Mouse (Mus musculus) liver, embryonic 16.5 days (tissue): ENCODE results near the gene Tmem45b. TPM values are rescaled to one million over a fixed set of nuclear protein-coding genes. Genes with fewer than 3 reads are reported as not detected.
"Not testable (repeated sequence)": the region's sequence is repeated elsewhere in the genome, so short reads cannot be mapped to it uniquely, and the experiment has no call there.

Experiments used
- ATAC-seq: fragments of 200-750 bp; cut with Nextera tagmentation; 2 replicates; pipeline ENCODE4 v1.8.0; 2017; ENCODE audit warnings: low read depth, mild to moderate bottlenecking, moderate number of reproducible peaks, moderate library complexity
- H3K27ac ChIP-seq: fragments of 300-500 bp; sonication (generic); 2 replicates; pipeline ENCODE4 v1.5.1; 2014; ENCODE audit warnings: mild to moderate bottlenecking, low read length
- H3K27me3 ChIP-seq: fragments of 300-500 bp; sonication (generic); 2 replicates; pipeline ENCODE4 v1.6.1; 2014; ENCODE audit warnings: low read depth, low read length, mixed read lengths; ENCODE audit not compliant: control insufficient read depth, insufficient read depth
- H3K36me3 ChIP-seq: fragments of 300-500 bp; sonication (generic); 2 replicates; pipeline ENCODE4 v1.6.1; 2014; ENCODE audit warnings: mild to moderate bottlenecking; ENCODE audit not compliant: control insufficient read depth, insufficient read depth
- H3K4me1 ChIP-seq: fragments of 300-500 bp; sonication (generic); 2 replicates; pipeline ENCODE4 v1.6.1; 2014; ENCODE audit warnings: low read depth, low read length, mixed read lengths; ENCODE audit not compliant: control insufficient read depth
- H3K4me2 ChIP-seq: fragments of 300-500 bp; sonication (generic); 2 replicates; pipeline ENCODE4 v1.6.1; 2014; ENCODE audit warnings: low read depth, low read length, mixed read lengths
- H3K4me3 ChIP-seq: fragments of 300-500 bp; sonication (generic); 2 replicates; pipeline ENCODE4 v1.5.1; 2014; ENCODE audit warnings: low read depth, mild to moderate bottlenecking, low read length
- H3K9ac ChIP-seq: fragments of 300-500 bp; sonication (generic); 2 replicates; pipeline ENCODE4 v1.6.1; 2014; ENCODE audit warnings: low read depth, low read length
- H3K9me3 ChIP-seq: fragments of 300-500 bp; sonication (generic); replicated peaks from 2 replicates; pipeline ENCODE4 v1.6.1; 2016; ENCODE audit warnings: low read length; ENCODE audit not compliant: control insufficient read depth
- WGBS: fragments of 180-500 bp; shearing (Covaris S2); extraction: QIAGEN DNeasy Blood & Tissue Kit; methylation state at CpG from one replicate; pipeline ENCODE4 v1.1.7; 2014; ENCODE audit not compliant: insufficient replicate concordance; 5-methylcytosine and 5-hydroxymethylcytosine counted together
- polyA plus RNA-seq: library from polyadenylated mRNA; unstranded; fragments of >200 nt; fragmentation: Nextera tagmentation; extraction: Ambion mirVana; gene quantifications from 2 replicates; pipeline ENCODE4 v1.2.1, GENCODE M21; 2015

The Tmem45b gene
- 0.57 TPM in 1 of 2 replicates, not detected in the other for polyA plus RNA-seq

DNA sequence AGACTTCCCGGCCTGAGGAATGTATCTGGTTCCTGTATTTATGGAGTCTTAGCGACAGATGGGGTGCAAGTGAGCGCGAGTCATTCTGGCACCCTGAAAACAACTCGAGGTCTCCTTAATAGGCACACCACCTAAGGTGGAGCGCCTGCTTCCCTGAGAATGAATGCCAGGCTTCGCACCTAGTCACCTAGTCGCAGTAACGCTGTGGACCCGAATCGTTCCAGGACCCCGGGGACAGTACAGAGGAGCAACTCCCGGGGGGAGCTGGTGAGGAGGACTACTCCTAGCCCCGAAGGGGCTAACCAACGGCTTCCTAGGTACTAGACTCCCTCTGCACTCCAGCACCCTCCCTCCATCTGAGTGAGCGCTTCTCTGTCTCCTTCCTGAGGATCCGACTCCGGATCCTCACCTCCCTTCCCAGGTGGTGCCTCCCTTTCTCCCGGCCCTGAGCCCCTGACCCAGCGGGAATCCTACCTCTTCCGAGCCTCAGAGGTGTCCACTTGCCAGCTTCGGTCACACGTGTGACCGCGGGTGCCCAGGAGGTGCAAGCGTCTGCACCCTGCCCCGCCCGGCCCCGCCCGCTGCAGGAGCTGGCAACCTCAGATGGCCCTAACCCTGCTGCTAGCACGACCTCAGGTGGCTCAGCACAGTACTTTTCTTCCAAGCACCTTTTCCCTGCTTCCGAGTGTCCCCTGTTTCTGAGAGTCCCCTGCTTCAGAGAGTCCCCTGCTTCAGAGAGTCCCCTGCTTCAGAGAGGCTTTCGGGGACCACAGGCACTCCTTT is at the start of gene Tmem45b:
Tmem45b (minus strand) TSS at position 771 of the 783 bp plus-strand sequence.
- H3K36me3 ChIP-seq = no peaks in the 10 kb centered on the region
- H3K9ac ChIP-seq = no peak within 1 kb of the TSS
- ATAC-seq = no peak
- no peak within 1 kb of the TSS for H3K27ac ChIP-seq
- H3K9me3 ChIP-seq = no peaks in the 10 kb centered on the region
- peaks cover 21% of the 10 kb centered on the region for H3K27me3 ChIP-seq
- 6% methylated on average over 33 of the region's 33 CpGs for WGBS
- no peaks in the 10 kb centered on the region; the same call in 1 of the 2 replicates for H3K4me1 ChIP-seq
- H3K4me2 ChIP-seq = 0 out of 2 replicates have a peak within 1 kb of the TSS, but pooled peaks have one; percentile 7
- H3K4me3 ChIP-seq = no peak within 1 kb of the TSS

DNA sequence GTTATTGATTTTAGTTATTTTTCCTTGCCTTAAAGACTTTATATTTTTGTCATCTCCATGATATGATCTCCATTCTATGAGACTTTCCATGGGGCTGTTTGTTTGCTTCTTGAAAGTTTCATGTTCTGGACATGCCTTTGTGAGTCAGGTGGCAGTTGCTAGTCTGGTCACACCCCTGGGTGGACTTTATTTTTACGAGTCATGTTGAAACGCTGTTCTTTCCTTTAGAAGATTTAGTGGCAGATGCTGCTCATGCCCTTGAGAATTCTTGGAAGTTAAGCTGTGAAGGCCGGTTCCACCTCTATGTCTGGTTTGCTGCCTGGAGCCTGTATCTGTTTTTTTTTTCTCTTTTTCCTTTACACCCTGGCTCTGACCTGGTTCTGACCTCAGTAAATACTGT is 43.9 kb upstream of the Tmem45b start:
- Histone ChIP-seq H3K4me2 (no peak overlapping the region), H3K9ac (no peak overlapping the region), H3K9me3 (no peaks in the 10 kb centered on the region), H3K4me1 (no peaks in the 10 kb centered on the region), H3K4me3 (no peak overlapping the region), H3K27me3 (no peaks in the 10 kb centered on the region), H3K27ac (no peak overlapping the region), H3K36me3 (no peaks in the 10 kb centered on the region)
- ATAC-seq = no peak
- 52% methylated on average over 3 of the region's 3 CpGs for WGBS

DNA sequence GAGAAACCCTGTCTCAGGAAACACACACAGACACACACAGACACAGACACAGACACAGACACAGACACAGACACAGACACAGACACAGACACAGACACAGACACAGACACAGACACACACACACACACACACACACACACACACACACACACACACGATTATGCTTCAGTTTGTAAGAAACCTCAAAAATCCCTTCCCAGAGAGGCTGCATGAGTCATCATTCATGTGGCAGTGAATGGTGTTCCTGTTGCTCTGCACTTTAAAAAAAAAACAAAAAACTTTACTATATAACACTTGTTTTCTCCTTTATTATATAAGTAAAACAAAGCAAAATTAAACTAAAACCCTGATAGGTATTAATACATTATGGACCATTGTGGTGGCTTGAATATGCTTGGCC is 37.0 kb upstream of the Tmem45b start:
- not testable (repeated sequence) for ATAC-seq
- 25% methylated on average over 1 of the region's 1 CpGs for WGBS

DNA sequence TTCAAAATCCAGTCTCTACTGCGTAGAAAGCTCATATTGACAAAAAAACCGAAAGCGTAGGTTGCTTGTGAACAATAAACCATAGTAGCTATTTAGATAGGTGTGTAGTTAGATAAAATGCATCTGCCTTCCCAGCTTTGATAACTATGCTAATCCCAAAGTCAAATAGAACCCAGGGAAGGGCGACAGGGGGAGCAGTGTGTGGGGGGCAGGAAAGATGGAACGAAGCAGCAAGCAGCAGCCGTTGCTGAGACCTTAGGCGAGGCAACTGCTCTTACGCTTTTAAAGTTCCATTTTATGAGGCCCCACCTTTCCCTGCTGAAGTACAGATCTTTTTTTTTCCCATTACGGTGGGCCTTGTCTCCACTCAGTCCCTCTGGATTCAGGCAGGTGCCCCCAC is 1.1 kb downstream of the Tmem45b start:
- ATAC-seq = no peak
- Histone ChIP-seq H3K27ac (no peak overlapping the region), H3K36me3 (no peaks in the 10 kb centered on the region), H3K9ac (no peak overlapping the region), H3K27me3 (peaks cover 21% of the 10 kb centered on the region), H3K4me3 (no peak overlapping the region), H3K4me2 (no peak overlapping the region), H3K4me1 (no peaks in the 10 kb centered on the region; the same call in 1 of the 2 replicates), H3K9me3 (no peaks in the 10 kb centered on the region)
- WGBS = 43% methylated on average over 9 of the region's 9 CpGs

More for the DNA sequence above, 37.0 kb upstream of the Tmem45b start:
- not testable (repeated sequence) for H3K27me3 ChIP-seq, H3K4me2 ChIP-seq, H3K27ac ChIP-seq, H3K4me1 ChIP-seq, H3K4me3 ChIP-seq, H3K9ac ChIP-seq, H3K36me3 ChIP-seq, H3K9me3 ChIP-seq

DNA sequence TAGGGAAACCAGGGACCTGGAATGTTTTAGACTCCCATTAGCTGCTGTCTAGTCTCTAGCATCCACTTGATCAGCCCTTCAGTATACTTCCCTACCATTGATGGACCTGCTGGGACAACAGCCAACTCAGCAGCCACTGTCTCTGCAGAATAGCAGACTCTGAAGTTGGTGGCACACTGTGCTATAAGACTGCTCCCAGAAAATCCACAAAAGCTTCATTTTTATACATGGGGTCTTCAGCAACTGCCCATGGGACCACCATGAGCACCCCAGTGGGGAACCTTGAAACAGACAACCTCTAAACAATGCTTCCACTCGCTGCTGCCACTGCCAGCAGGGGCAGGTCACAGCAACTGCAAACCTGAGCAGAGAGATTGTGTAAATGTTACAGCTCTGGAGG is 9.9 kb downstream of the Tmem45b start:
- Histone ChIP-seq H3K36me3 (no peaks in the 10 kb centered on the region), H3K27ac (no peak overlapping the region), H3K9ac (no peak overlapping the region), H3K4me1 (no peaks in the 10 kb centered on the region), H3K4me3 (no peak overlapping the region), H3K9me3 (no peaks in the 10 kb centered on the region), H3K27me3 (no peaks in the 10 kb centered on the region), H3K4me2 (no peak overlapping the region)
- ATAC-seq = no peak
- WGBS = 23% methylated on average over 1 of the region's 1 CpGs

DNA sequence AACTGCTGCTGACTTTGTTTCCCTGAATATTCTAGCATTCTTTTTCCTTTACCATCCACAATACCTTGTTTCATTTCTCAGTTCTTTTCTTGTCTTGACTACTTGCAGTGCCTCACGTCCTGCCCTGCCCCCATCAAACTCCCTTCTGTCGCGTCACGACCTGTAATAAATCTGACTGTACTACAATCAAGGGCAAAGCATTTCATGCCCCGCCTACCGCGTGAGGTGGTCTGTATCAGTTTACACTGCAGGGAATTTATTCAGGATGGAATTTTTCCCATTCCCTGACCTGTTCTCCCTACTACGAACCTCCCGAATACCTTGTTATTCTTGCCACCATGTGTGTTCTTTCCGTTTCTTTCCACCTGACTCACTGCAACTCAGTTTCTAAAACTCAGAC is 12.1 kb downstream of the Tmem45b start:
- H3K9me3 ChIP-seq = no peaks in the 10 kb centered on the region
- no peak for ATAC-seq
- no peak overlapping the region for H3K27ac ChIP-seq
- no peak overlapping the region for H3K4me2 ChIP-seq
- WGBS = 55% methylated on average over 10 of the region's 10 CpGs
- no peaks in the 10 kb centered on the region for H3K27me3 ChIP-seq
- H3K4me1 ChIP-seq = no peaks in the 10 kb centered on the region
- no peaks in the 10 kb centered on the region for H3K36me3 ChIP-seq
- H3K9ac ChIP-seq = no peak overlapping the region
- no peak overlapping the region for H3K4me3 ChIP-seq

DNA sequence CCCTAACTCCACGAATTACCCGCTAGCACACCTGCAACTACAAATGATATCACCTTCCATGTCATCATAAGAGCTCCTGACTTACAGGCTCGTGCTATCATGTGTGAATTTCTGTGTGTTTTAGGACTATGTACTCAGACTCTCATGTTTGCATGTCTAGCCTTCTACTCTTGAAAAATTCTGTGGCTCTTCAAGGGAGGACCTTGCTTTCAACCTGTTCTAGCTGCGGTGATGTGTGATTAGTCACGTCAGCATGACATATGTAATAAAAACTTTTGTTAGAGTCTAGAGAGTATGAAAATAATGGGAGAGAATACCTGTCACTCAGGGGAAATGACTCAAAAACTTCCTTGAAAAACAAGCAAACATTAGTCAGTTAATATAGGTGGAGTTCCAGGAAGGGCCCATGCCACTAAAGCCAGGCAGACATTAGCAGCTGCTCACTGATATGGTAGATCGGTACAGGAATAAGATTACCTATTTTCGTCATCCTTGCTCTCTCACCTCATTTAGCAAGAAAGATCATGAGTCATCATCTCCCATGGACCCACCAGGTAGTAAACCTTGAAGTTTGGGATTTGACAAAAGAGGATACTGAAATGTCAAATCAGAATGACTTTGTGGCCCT is 15.0 kb downstream of the Tmem45b start:
- H3K4me1 ChIP-seq = no peaks in the 10 kb centered on the region
- H3K4me2 ChIP-seq = no peak overlapping the region
- H3K36me3 ChIP-seq = no peaks in the 10 kb centered on the region
- H3K9me3 ChIP-seq = no peaks in the 10 kb centered on the region
- WGBS = 59% methylated on average over 7 of the region's 7 CpGs
- no peak overlapping the region for H3K4me3 ChIP-seq
- no peak overlapping the region for H3K27ac ChIP-seq
- ATAC-seq = no peak
- no peaks in the 10 kb centered on the region for H3K27me3 ChIP-seq
- H3K9ac ChIP-seq = no peak overlapping the region

DNA sequence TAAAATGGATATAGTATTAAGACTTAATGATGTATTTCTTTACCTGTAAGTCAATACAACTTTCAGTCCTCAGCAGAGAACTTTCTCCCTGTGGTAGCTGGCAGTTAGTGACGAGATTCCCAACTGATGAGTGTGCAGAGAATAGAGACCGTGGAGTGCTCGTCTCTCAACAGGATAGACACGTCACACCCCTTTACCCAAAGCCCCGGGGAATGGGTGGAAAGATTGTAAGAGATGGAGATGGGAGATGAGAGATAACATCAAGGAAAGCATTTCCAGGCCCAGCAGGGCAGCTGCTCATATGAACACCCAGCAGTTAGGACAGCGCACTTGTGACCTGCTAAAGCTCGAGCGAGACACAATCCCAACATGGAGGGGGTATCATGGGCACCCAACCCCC is 20.0 kb downstream of the Tmem45b start:
- H3K27me3 ChIP-seq = no peaks in the 10 kb centered on the region
- H3K4me2 ChIP-seq = no peak overlapping the region
- 68% methylated on average over 8 of the region's 8 CpGs for WGBS
- ATAC-seq = no peak
- no peak overlapping the region for H3K27ac ChIP-seq
- no peak overlapping the region for H3K4me3 ChIP-seq
- no peak overlapping the region for H3K9ac ChIP-seq
- H3K9me3 ChIP-seq = no peaks in the 10 kb centered on the region
- no peaks in the 10 kb centered on the region for H3K4me1 ChIP-seq
- no peaks in the 10 kb centered on the region for H3K36me3 ChIP-seq

DNA sequence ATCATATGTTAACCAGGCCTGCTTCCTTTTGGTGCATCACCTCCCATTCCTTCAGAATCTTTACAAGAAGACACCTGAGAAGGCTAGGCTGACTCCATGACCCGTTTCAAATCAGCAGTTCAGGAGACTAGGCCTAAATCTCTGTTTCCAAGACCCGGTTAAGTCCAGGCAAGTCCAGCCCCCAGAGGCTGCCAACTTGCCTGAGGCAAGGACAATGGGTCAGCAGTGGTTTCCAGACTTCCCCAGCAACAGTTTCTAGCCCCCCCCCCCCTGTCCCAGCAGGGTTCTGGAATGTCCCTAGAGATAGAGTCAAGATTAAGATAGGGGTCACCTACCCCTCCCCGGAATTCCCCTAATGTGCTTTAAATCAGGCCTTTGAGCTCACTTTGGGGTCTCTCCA is 22.8 kb downstream of the Tmem45b start:
- Histone ChIP-seq H3K4me1 (no peaks in the 10 kb centered on the region), H3K27me3 (no peaks in the 10 kb centered on the region), H3K36me3 (no peaks in the 10 kb centered on the region), H3K4me3 (no peak overlapping the region), H3K9me3 (no peaks in the 10 kb centered on the region), H3K9ac (no peak overlapping the region), H3K4me2 (no peak overlapping the region), H3K27ac (no peak overlapping the region)
- 73% methylated on average over 3 of the region's 3 CpGs for WGBS
- no peak for ATAC-seq
